Mouse (Mus musculus) thymus, postnatal 25 days (tissue): ENCODE data around the gene Mapk13.
"Not testable (repeated sequence)": the region's sequence is repeated elsewhere in the genome, so short reads cannot be mapped to it uniquely, and the experiment has no call there.

Experiments used
- DNase-seq: peaks from one replicate; pipeline ENCODE4 v3.0.0; 2022

Mapk13 gene

DNA sequence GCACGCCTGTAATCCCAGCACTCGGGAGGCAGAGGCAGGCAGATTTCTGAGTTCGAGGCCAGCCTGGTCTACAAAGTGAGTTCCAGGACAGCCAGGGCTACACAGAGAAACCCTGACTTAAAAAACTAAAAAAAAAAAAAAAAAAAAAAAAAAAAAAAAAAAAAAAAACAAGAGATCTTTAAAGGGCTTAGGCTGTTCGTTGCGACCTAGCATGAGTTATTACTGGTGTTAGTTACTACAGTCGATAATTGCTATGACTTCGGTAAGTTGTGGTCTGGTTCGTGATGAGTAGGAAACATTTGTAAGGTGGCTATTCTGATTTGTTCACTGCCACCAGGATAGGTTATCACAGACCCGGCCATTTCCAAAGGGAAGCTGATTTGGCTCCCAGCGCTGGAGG lies 47.2 kb downstream of the Mapk13 start:
- DNase-seq = not testable (repeated sequence)

DNA sequence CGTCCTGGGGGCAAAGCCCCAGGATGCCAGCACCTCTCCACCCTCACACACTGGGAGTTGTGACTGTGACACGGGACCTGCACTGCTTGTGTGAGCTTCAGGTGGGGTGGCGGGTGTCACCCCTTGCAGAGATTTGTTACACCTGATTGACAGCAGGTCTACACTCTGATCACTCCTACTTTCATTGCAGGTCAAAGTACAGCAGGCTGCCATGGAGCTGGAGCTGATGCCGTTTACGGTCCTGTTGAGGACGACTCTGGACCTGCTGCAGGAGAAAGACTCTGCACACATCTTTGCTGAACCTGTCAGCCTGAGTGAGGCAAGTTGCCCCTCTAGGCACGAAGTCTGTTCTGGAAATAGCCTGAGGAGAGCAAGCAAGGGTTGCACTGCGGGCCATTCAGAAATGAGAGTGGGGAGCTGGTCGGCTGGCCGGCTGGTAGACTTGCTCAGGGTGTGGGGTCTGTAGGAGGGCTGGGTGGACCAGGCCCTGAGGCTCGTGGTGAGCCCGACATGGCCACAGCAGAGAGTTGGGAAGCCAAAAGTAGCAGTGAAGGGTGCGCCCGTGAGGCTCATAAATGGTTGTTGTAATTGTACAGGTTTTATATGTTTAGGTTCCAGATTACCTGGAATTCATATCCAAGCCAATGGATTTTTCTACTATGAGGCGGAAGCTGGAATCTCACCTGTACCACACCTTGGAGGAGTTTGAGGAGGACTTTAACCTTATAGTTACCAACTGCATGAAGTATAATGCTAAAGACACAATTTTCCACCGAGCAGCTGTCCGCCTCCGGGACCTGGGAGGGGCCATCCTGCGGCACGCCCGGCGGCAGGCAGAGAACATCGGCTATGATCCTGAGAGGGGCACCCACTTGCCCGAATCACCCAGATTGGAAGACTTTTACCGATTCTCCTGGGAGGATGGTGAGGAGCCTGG lies 48.0 kb downstream of the Mapk13 start:
- no peak for DNase-seq

GRCm38 (mm10) chr17:28820189-28820588 lies 51.1 kb downstream of the Mapk13 start:
- DNase-seq = no peak

GRCm38 (mm10) chr17:28823004-28823745 lies 54.1 kb downstream of the Mapk13 start:
- no peak for DNase-seq

GRCm38 (mm10) chr17:28823749-28824148 lies 54.7 kb downstream of the Mapk13 start:
- DNase-seq = no peak

GRCm38 (mm10) chr17:28824896-28825295 lies 55.8 kb downstream of the Mapk13 start:
- no peak for DNase-seq

GRCm38 (mm10) chr17:28825359-28826041 lies 56.4 kb downstream of the Mapk13 start:
- DNase-seq = no peak

DNA sequence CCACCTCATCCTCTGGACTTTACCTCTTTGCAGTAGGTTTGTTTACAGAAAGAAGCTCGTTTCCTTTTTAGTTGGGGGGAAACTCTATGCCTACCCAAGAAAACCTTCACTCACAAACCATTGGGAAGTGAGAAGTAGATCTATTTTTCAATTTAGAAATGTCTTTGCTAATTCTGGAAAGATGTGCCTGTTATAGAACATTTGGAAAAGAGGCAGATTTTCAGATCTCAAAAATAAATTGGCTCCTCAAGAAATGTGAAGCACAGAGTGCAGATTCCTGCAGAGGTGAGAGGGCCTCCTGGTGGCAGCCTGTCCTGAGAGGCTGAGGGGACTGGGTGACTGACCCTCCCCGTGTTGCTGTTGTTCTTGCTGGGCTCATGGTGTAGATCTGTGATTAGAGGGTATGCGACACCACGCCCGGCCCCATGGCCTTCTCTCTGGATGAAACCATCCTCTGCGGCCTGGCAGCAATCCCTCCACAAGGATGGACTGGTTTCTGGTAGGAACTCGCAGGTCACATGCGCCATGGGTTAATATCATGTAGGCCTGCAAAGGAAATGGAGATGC lies 58.7 kb downstream of the Mapk13 start:
- DNase-seq = no peak

DNA sequence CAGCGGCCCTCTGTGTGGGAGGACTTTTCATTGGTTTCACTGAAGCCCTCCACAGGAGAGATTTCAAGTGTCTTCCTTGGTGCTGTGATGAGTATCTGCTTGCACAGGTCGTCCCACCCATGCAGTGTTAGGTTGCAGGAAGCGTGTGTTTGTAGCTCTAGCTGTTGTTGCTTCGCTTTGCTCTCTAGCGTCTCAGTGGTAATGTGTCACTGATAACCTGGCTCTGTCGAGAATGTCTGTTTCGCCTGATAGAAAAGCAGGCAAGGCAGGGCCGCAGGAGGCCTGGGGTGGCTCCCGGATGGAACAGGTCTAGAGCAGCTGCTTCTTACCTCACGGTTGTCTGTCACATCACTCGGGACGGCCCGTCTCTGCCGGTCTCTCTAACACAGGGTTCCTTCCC lies 60.0 kb downstream of the Mapk13 start:
- DNase-seq = no peak
